Mouse (Mus musculus) urinary bladder, postnatal 4 days (tissue): Measurements from ENCODE around the gene Nlrc5.
A peak's percentile ranks its signal among the peaks of the same experiment; 100 is the strongest.
"Not testable (repeated sequence)": the region's sequence is repeated elsewhere in the genome, so short reads cannot be mapped to it uniquely, and the experiment has no call there.

Experiments used
- DNase-seq, 2 experiments: peaks; one replicate each; pipeline ENCODE4 v3.0.0; 2021 to 2022; ENCODE audit warnings: low spot score in 2 of 2

The Nlrc5 gene

GRCm38 (mm10) chr8:94433981-94434466, at the start of gene Nlrc5:
Nlrc5 (plus strand) TSS chr8:94434356.
- DNase-seq, result peak; percentile 34 to 68

GRCm38 (mm10) chr8:94385506-94386213, 48.5 kb upstream of the Nlrc5 start:
- DNase-seq, result no peak

GRCm38 (mm10) chr8:94386214-94387026, 47.7 kb upstream of the Nlrc5 start, which contains the start of gene Herpud1:
Herpud1 (plus strand) TSS chr8:94386438.
- peak; percentile 97 to 98 for DNase-seq

- DNase-seq, result peak; percentile 74 to 78
Observed at GRCm38 (mm10) chr8:94387027-94387684, 47.0 kb upstream of the Nlrc5 start.

- no peak for DNase-seq
Observed at GRCm38 (mm10) chr8:94387785-94388184, 46.4 kb upstream of the Nlrc5 start.

GRCm38 (mm10) chr8:94389531-94389930, 44.6 kb upstream of the Nlrc5 start:
- no peak for DNase-seq

GRCm38 (mm10) chr8:94390429-94390828, 43.7 kb upstream of the Nlrc5 start:
- no peak for DNase-seq

GRCm38 (mm10) chr8:94390910-94391309, 43.2 kb upstream of the Nlrc5 start:
- DNase-seq, result no peak

- peak in 1 of 2 experiments; percentile 70 for DNase-seq
Observed at GRCm38 (mm10) chr8:94392147-94392546, 42.0 kb upstream of the Nlrc5 start.

GRCm38 (mm10) chr8:94392648-94393047, 41.5 kb upstream of the Nlrc5 start:
- no peak for DNase-seq

GRCm38 (mm10) chr8:94395851-94396540, 38.2 kb upstream of the Nlrc5 start:
- no peak for DNase-seq

GRCm38 (mm10) chr8:94396964-94397657, 37.0 kb upstream of the Nlrc5 start:
- DNase-seq, result no peak

- DNase-seq, result no peak
Observed at GRCm38 (mm10) chr8:94398587-94398986, 35.6 kb upstream of the Nlrc5 start.

- no peak for DNase-seq
Observed at GRCm38 (mm10) chr8:94399361-94399953, 34.7 kb upstream of the Nlrc5 start.

GRCm38 (mm10) chr8:94399957-94400356, 34.2 kb upstream of the Nlrc5 start:
- DNase-seq, result not testable (repeated sequence)

- DNase-seq, result no peak
Observed at GRCm38 (mm10) chr8:94408443-94409080, 25.6 kb upstream of the Nlrc5 start.

- DNase-seq, result no peak
Observed at GRCm38 (mm10) chr8:94409523-94409922, 24.6 kb upstream of the Nlrc5 start.

GRCm38 (mm10) chr8:94412518-94412917, 21.6 kb upstream of the Nlrc5 start:
- no peak for DNase-seq

GRCm38 (mm10) chr8:94413509-94413908, 20.6 kb upstream of the Nlrc5 start:
- DNase-seq, result no peak

- DNase-seq, result no peak
Observed at GRCm38 (mm10) chr8:94415218-94415617, 18.9 kb upstream of the Nlrc5 start.
